Mouse (Mus musculus) embryonic fibroblast, embryonic 13.5 days (primary cell): ENCODE measurements around the gene Brat1. TPM values are rescaled to one million over a fixed set of nuclear protein-coding genes. Genes with fewer than 3 reads are reported as not detected.
A peak's percentile ranks its signal among the peaks of the same experiment; 100 is the strongest.

ENCODE experiments used
- H3K27ac ChIP-seq: 2 replicates; pipeline ENCODE4 v1.5.1; 2012; ENCODE audit warnings: low read length, control low read depth, inconsistent platforms; ENCODE audit not compliant: insufficient read depth
- H3K4me1 ChIP-seq: 2 replicates; pipeline ENCODE4 v1.6.1; 2011; ENCODE audit warnings: low read length; ENCODE audit not compliant: control insufficient read depth, insufficient read depth
- H3K4me3 ChIP-seq: 2 replicates; pipeline ENCODE4 v1.5.1; 2011; ENCODE audit warnings: mild to moderate bottlenecking, control low read depth, low read length; ENCODE audit not compliant: insufficient read depth
- CTCF ChIP-seq: IDR thresholded peaks from 2 replicates; pipeline ENCODE4 v1.5.1; 2011; ENCODE audit warnings: mild to moderate bottlenecking, control low read depth, low read length, moderate library complexity, borderline replicate concordance; ENCODE audit not compliant: insufficient read depth
- POLR2A ChIP-seq: IDR thresholded peaks from 2 replicates; pipeline ENCODE4 v1.6.1; 2011; ENCODE audit warnings: low read depth, mild to moderate bottlenecking, control low read depth, low read length, moderate library complexity
- polyA plus RNA-seq: library from polyadenylated mRNA; stranded (reverse); fragments of >200 nt; gene quantifications from 2 replicates; pipeline ENCODE4 v1.2.4, GENCODE M21; 2011; ENCODE audit warnings: low read depth; ENCODE audit not compliant: missing spikeins, insufficient read length

Brat1 gene
- polyA plus RNA-seq, 1 experiment: 12.4 TPM

- TF ChIP-seq POLR2A (no peak), CTCF (no peak)
- no peak overlapping the region for H3K27ac ChIP-seq
- H3K4me1 ChIP-seq: peaks cover 22% of the 10 kb centered on the region
- H3K4me3 ChIP-seq: no peak overlapping the region
These were observed 60.3 kb downstream of the Brat1 start for GRCm38 (mm10) chr5:140764921-140765613.

- TF ChIP-seq CTCF (no peak), POLR2A (no peak)
These were observed 61.8 kb downstream of the Brat1 start for GRCm38 (mm10) chr5:140766566-140766965.

GRCm38 (mm10) chr5:140767704-140768141, 62.9 kb downstream of the Brat1 start:
- no peak for TF ChIP-seq CTCF
- TF ChIP-seq POLR2A: no peak
- H3K4me3 ChIP-seq: no peak overlapping the region
- H3K4me1 ChIP-seq: peaks cover 22% of the 10 kb centered on the region
- H3K27ac ChIP-seq: peak overlapping the region; percentile 70

More at GRCm38 (mm10) chr5:140766566-140766965, 61.8 kb downstream of the Brat1 start:
- no peak overlapping the region for H3K27ac ChIP-seq
- no peak overlapping the region for H3K4me3 ChIP-seq
- peaks cover 22% of the 10 kb centered on the region for H3K4me1 ChIP-seq

- H3K4me1 ChIP-seq: peaks cover 22% of the 10 kb centered on the region
- H3K27ac ChIP-seq: peak overlapping the region; percentile 70
- no peak overlapping the region for H3K4me3 ChIP-seq
- no peak for TF ChIP-seq CTCF
- TF ChIP-seq POLR2A: no peak
These were observed 63.5 kb downstream of the Brat1 start for GRCm38 (mm10) chr5:140768333-140768732.

Other genes with a start within 250 kb of the Brat1 start
- gene Chst12, start 199.5 kb upstream of the Brat1 start, polyA plus RNA-seq: 31.6 and 66.5 TPM in 2 replicates
- not detected in 2 replicates for gene Grifin, start 139.9 kb upstream of the Brat1 start, polyA plus RNA-seq
- gene Lfng, start 97.7 kb upstream of the Brat1 start, polyA plus RNA-seq: 7.1 and 8.2 TPM in 2 replicates
- 79.6 and 95.0 TPM in 2 replicates for gene Ttyh3, start 56.0 kb upstream of the Brat1 start, polyA plus RNA-seq
- 25.5 and 27.9 TPM in 2 replicates for gene Iqce, start 2.6 kb upstream of the Brat1 start, polyA plus RNA-seq
- 0.44 and 0.65 TPM in 2 replicates for gene Amz1, start 19.1 kb downstream of the Brat1 start, polyA plus RNA-seq
- gene Gna12, start 125.4 kb downstream of the Brat1 start, polyA plus RNA-seq: 49.5 TPM in 2 replicates